Mouse (Mus musculus): ENCODE measurements around the gene Mnx1. TPM values are rescaled to one million over a fixed set of nuclear protein-coding genes. Genes with fewer than 3 reads are reported as not detected.

The Mnx1 gene
- polyA plus RNA-seq, 1 experiment from 2014 or later, result not detected

DNA sequence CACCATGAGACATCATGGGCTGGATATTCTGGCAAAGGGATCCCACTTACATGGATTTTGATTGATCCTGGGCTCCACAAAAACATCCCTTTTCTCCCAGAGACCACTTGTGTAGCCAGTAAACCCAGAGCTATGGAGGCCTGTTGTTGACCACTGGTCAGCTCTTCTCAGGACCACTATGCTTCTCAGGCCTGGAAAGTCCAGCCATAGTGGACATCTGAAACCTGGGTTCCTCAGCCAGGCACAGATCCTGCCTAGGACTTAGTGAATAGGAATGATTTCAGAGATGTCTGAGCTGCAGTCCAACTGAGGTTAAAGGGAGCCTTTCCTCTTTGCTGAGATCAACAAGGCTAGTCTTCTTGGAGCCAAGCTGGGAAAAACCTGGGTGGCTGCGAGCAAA is 2.2 kb downstream of the Mnx1 start:
- CTCF ChIA-PET, result interaction anchor here (1.5 kb wide), 1 partner anchor 87 kb away, joined by 3 read pairs; no protein-coding TSS in a partner anchor
- DNase-seq (ENCODE audit: low read depth, low spot score), result no peak
- POLR2A ChIA-PET, result interaction anchor here (0.7 kb wide), 1 partner anchor 12 kb away, joined by 5 read pairs; no protein-coding TSS in a partner anchor
- ATAC-seq, result no peak
- no peak for TF ChIP-seq CTCF (IDR thresholded peaks at IDR 0.05)
- in situ Hi-C loops (cut with MboI; ENCODE audit: low pct_unique_long_range_greater_than_20kb), result no loop called here
- peaks cover 94% of the 10 kb centered on the region for H3K27me3 ChIP-seq

DNA sequence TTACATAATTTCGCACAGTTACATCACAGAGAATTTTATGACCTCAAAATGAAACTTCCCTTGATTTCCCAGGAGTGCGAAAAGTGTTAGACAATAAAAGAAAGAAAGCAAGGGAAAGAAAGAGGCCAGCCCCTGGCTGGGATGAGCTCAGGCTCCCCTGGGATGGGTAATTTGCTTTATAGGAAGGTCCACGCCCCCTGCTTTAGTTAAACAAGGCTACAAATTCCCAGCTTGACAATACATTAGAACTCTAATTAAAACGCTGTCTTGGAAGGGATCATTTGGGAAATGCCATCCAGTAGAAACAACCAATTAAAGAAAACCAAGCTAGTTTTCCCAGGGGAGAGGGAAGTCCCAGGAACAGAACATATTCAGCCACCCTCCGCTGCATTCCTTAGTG is 2.7 kb downstream of the Mnx1 start:
- DNase-seq (ENCODE audit: low read depth, low spot score) (no peak), ATAC-seq (no peak)
- ChIA-PET CTCF (interaction anchor here (1.1 to 1.5 kb wide), 2 partner anchors 32 to 87 kb away, joined by 3 read pairs; no protein-coding TSS in a partner anchor), POLR2A (no interaction called here)
- in situ Hi-C loops (cut with MboI; ENCODE audit: low pct_unique_long_range_greater_than_20kb), result no loop called here
- H3K27me3 ChIP-seq, result peaks cover 94% of the 10 kb centered on the region
- no peak for TF ChIP-seq CTCF (IDR thresholded peaks at IDR 0.05)

DNA sequence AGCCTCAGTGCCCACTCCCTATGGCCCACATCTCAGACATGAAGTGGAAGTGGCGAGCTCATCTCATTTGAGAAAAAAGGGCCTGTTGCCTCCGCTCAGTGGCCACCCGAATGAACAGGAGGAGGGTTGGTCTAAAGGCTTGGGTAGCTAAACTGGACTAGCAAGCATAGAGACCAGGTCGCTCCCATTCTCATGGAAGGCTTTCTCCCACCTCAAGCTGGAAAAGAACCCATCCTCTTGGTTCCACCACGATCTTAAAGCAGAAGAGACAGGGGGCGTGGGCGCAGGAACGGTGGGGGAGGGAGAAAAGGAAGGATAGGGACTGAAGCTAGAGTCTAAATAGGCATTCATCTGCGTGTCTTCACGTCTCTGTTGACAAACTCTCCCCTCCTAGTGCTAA is 3.2 kb downstream of the Mnx1 start:
- H3K27me3 ChIP-seq, result peaks cover 92% of the 10 kb centered on the region
- ATAC-seq (no peak), DNase-seq (ENCODE audit: low read depth, low spot score) (no peak)
- in situ Hi-C loops (cut with MboI; ENCODE audit: low pct_unique_long_range_greater_than_20kb), result no loop called here
- no peak for TF ChIP-seq CTCF (IDR thresholded peaks at IDR 0.05)
- POLR2A ChIA-PET, result no interaction called here
- CTCF ChIA-PET, result interaction anchor here (1.1 to 1.5 kb wide), 2 partner anchors 32 to 86 kb away, joined by 3 read pairs; no protein-coding TSS in a partner anchor

DNA sequence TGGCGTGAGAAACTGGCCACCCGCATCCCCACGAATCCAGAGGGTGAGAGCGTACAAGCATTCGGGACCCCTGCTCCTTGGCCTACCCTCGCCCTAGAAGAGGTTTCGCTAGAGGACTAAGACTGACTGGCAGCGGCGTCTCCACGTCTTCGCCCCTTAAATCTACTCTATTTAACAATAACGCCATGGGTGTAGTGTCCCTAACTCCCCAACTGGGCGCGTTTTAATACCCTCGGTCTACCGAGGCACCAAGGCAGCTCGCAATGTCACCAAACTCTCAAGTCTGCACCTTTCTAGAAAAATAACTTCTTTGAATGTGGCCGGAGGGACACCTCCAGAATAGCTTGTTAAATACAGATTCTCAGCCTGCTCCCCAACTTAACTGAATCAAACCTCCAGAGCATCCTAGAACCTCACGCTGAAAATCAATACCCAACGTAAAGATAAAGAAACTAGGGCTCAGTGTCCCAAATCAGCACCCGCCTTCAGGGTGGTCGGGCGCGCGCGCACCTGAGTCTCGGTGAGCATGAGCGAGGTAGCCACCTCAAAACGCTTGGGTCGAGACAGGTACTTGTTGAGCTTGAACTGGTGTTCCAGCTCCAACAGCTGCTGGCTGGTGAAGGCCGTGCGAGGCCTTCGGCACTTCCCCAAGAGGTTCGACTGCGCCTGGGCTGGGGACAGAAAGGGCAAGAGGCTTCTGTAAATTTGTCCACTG is 3.9 kb downstream of the Mnx1 start:
- in situ Hi-C loops (cut with MboI; ENCODE audit: low pct_unique_long_range_greater_than_20kb), result no loop called here
- ATAC-seq (no peak), DNase-seq (ENCODE audit: low read depth, low spot score) (no peak)
- ChIA-PET POLR2A (no interaction called here), CTCF (interaction anchor here (1.1 to 1.5 kb wide), 2 partner anchors 31 to 86 kb away, joined by 3 read pairs; no protein-coding TSS in a partner anchor)
- H3K27me3 ChIP-seq, result peaks cover 89% of the 10 kb centered on the region
- no peak for TF ChIP-seq CTCF (IDR thresholded peaks at IDR 0.05)

DNA sequence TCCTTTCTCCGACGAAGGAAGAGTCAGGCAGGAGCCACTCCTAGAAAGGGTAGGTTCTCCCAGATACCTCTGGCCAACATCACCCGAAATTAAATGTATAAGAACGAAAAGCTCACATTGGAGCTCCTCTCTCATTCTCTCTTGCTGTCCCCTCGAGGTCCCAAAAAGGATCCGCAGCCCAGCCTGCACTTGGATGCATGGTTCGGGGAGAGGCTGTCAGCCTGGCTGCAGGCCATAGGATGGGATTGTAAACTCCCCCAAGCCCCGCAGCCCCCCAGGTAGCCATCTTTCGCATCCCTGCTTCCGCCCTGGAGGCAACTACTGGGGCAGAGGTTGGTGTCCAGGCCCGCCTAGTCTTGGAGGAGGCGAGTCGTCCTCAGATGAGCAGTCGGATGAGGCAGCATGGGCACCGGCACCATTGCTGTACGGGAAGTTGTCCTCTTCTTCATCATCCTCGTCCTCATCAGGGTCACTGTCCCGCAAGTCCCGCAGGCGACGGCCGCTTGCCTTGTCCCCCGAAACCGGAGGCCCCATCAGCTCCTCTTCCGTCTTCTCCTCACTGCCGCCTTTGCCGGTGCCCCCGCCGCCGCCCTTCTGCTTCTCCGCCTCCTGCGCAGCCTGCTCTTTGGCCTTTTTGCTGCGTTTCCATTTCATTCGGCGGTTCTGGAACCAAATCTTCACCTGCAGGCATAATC is 4.6 kb downstream of the Mnx1 start:
- ATAC-seq (no peak), DNase-seq (ENCODE audit: low read depth, low spot score) (no peak)
- TF ChIP-seq CTCF (IDR thresholded peaks at IDR 0.05), result no peak
- ChIA-PET POLR2A (interaction anchor here (0.6 kb wide), 1 partner anchor 10 kb away, joined by 5 read pairs; no protein-coding TSS in a partner anchor), CTCF (no interaction called here)
- in situ Hi-C loops (cut with MboI; ENCODE audit: low pct_unique_long_range_greater_than_20kb), result no loop called here
- peaks cover 84% of the 10 kb centered on the region for H3K27me3 ChIP-seq

DNA sequence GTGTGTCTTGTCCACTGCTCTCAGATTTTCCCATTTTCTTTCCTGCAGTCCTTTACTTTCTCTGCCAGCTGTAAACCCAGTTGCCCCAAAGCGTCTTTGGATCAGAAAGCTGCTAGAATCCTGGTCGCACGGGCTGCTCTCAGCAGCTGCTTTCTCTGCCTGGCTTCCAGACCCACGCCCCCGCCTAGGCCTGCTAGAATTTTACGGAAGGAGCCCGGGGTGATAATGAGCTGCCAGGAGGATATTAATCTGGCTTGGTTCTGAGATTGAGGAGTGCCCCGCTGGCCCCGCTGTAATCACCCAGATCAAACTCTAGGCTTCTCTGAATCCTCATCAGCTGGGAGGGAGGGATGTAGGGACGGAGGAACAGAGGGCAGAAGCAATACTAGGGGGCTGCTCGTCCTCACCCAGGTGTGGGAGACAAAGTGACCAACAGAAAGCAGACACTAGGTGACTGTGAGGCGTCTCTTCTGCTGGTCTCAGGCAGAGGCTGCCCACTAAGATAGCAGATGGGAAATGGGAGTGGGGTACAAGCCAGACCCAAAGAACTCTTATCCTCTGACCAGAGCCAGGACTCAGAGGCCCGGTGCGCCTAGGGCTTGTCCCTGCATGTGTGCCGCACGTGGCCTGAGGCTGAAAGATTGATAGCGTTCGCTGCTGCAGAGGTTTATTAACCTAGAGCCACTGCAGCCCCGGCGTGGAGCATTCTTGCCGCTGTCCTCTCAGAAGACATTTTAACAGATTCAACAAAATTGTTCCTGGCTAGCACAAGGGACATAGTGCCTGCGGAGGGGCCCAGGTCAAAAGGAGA is 6.2 kb downstream of the Mnx1 start:
- ATAC-seq (no peak), DNase-seq (ENCODE audit: low read depth, low spot score) (no peak)
- in situ Hi-C loops (cut with MboI; ENCODE audit: low pct_unique_long_range_greater_than_20kb), result no loop called here
- peaks cover 80% of the 10 kb centered on the region for H3K27me3 ChIP-seq
- no peak for TF ChIP-seq CTCF (IDR thresholded peaks at IDR 0.05)
- ChIA-PET CTCF (no interaction called here), POLR2A (no interaction called here)

DNA sequence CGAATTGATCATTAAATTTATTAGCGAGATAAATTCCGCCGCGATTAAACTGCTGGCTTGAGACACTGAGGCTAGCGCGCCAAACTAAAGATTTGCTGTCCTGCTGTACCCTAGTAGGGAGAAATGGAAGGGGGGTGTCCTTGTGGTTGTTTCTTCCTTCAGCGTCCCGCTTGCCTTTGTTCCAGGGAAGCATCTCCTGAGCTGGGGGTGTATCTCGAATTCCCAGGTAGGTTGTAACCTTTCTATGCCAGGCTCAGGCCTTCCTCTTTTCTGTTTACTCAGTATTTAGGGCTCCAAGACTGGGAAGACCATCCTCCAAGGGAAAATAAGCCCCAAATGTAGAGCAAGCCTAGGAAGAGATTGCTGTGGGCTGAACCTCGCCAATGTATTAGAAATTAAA is 6.9 kb downstream of the Mnx1 start:
- TF ChIP-seq CTCF (IDR thresholded peaks at IDR 0.05), result no peak
- ChIA-PET POLR2A (no interaction called here), CTCF (no interaction called here)
- in situ Hi-C loops (cut with MboI; ENCODE audit: low pct_unique_long_range_greater_than_20kb), result no loop called here
- no peak for ATAC-seq
- no peak for DNase-seq (ENCODE audit: low read depth, low spot score)
- peaks cover 79% of the 10 kb centered on the region for H3K27me3 ChIP-seq

DNA sequence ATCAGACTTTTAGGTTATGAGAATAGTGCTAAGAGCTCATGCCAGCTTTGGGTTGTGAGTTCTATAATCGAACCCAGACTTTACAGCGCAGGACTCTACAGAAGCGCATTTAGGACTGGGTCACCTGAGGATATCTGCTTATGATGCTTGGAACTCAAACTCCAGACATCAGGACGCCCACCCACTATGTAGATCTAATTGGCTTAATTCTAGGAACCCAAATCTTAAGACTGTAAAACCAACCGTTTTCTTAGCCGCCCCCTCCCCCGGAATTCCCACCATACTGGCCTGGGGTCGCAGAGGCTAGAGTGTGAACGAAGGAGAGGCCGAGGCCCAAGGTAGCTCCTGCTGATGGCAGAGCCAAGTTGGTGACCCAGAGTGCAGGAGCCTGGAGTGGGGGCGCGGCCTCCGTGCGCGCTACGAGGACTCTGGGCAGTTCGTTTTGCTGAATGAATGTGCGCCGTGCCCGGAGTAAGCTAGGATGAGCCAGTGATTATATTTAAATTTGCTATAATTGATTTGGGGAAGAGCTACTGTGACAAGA is 7.3 kb downstream of the Mnx1 start:
- ChIA-PET CTCF (no interaction called here), POLR2A (no interaction called here)
- ATAC-seq (no peak), DNase-seq (ENCODE audit: low read depth, low spot score) (no peak)
- TF ChIP-seq CTCF (IDR thresholded peaks at IDR 0.05), result no peak
- in situ Hi-C loops (cut with MboI; ENCODE audit: low pct_unique_long_range_greater_than_20kb), result no loop called here
- peaks cover 74% of the 10 kb centered on the region for H3K27me3 ChIP-seq

DNA sequence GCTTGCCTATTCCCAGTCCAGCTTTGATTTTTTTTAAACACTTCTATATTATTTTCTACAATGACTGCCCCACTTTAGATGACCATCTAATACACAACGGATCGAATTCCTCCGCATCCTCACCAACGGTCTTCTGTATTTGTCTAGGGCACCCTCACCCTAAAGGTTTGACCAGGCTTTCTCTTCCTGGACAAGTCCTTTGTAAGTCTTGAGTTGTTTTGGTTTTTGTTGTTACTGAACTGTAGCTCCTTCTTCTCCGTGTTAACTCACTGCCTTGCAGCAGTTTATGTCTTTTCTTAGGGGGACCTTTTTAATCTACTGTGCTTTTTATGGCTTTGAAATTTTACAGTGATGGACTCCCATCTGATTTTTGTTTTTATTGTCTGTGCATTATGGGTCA is 8.0 kb downstream of the Mnx1 start:
- no peak for DNase-seq (ENCODE audit: low read depth, low spot score)
- no peak for TF ChIP-seq CTCF (IDR thresholded peaks at IDR 0.05)
- peaks cover 68% of the 10 kb centered on the region for H3K27me3 ChIP-seq
- ChIA-PET CTCF (no interaction called here), POLR2A (no interaction called here)
- in situ Hi-C loops (cut with MboI; ENCODE audit: low pct_unique_long_range_greater_than_20kb), result no loop called here
- ATAC-seq, result no peak

DNA sequence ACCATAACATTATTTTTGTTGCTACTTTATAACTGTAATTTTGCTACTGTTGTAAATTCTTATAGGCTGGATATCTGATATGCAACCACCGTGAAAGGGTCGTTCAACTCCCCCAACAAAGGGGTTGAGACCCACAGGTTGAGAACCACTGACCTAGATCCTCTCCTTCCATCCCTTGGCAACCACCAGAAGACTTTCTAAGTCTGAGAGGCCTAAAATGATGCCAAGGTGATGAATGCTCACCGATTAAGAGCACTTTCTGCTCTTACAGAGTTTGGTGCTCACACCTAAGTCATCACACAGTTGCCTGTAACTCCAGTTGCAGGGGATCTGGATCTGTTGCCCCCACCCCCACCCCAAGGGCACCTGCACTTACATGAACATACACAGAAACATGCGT is 8.8 kb downstream of the Mnx1 start:
- DNase-seq (ENCODE audit: low read depth, low spot score), result no peak
- POLR2A ChIA-PET, result no interaction called here
- in situ Hi-C loops (cut with MboI; ENCODE audit: low pct_unique_long_range_greater_than_20kb), result no loop called here
- H3K27me3 ChIP-seq, result peaks cover 60% of the 10 kb centered on the region
- no peak for ATAC-seq
- TF ChIP-seq CTCF (IDR thresholded peaks at IDR 0.05), result no peak
- CTCF ChIA-PET, result no interaction called here
